Mouse (Mus musculus) adrenal gland (tissue): ENCODE measurements around the gene Cabin1.
"Not testable (repeated sequence)": the region's sequence is repeated elsewhere in the genome, so short reads cannot be mapped to it uniquely, and the experiment has no call there.

ENCODE experiments used
- intact Hi-C: fragments of 180-260 bp; cut with DNase I; formaldehyde crosslinking; loops from one replicate; pipeline ENCODE4 v1.15.1; 2025

Gene Cabin1

DNA sequence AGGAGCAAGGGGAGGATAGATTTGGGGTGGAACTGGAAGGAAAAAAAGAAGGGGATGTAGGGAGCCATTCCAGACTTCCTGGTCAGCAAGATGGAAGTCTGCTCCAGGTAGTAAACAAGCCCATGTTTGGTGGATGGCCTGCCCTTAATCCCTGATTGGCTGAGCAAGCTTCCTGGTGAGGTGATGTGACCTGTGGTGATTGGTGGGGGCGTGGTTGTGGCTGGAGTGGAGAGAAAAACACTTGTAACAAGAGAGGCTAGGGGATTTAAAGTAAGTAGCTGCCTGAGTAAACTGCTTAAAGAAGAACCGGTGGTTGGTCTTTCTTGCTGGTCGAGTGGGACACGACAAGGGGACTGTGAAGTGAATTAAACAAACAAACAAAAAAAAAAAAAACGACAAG lies 3.6 kb upstream of the Cabin1 start:
- intact Hi-C loops: not testable (repeated sequence)

DNA sequence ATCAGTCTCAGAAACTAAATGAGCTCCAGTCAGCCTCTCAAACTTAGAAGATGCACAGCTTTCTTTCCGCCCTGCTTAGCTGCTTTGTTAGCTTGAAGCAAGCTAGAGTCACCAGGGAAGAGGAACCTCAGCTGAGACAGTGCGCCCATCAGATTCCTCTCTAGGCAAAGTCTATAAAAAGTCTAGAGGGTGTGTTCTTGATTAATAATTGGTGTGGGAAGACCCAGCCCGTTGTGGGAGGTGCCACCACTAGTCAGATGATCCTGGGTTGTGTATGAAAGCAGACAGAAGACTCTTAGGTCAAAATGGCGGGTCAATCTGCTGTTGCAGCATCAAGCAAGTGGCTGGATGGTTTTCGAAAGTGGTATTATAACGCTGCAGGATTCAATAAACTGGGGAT lies 2.7 kb upstream of the Cabin1 start:
- intact Hi-C loops: no loop called here

DNA sequence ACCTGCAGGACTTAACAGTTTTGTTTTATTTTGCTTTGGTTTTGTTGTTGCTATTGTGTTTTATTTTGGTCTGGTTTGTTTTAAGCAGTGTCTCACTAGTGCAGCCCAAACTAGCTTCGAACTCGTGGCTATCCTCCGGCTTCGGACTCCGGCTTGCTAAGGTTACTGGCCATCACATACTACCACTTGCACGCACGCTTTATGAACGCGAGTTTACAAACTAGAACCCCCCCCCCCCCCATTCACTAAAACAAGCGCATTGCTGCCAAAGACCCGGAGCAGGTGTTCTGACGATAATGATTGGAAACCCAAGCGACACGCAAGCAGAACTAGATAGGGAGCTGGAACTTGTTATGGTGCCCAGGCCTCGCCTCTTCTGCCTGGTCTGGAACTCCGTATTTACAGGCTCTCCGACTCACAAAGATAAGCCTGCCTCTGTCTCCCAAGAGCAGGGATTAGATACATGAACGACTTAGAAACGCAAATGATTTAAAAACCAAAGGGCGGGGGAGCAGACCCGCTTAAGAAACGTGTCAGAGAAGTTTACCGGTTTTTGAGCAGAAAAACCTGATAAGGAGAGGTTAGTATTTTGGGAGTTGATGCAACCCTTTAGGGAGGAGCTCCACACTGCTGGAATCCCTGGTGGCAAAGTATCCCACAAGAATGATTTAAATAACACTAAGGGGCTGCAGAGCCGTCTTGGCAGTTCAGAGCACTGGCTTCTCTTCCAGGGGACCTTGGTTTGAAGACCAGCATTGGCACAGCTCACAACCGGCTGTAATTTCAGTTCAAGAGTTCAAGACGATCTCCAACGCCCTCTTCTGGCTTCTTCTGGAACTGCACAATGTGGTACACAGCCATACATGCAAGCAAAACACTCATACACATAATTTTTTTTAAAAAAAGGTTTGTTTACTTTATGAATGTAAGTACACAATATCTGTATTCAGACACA lies 655 bp upstream of the Cabin1 start:
- intact Hi-C loops: no loop called here

DNA sequence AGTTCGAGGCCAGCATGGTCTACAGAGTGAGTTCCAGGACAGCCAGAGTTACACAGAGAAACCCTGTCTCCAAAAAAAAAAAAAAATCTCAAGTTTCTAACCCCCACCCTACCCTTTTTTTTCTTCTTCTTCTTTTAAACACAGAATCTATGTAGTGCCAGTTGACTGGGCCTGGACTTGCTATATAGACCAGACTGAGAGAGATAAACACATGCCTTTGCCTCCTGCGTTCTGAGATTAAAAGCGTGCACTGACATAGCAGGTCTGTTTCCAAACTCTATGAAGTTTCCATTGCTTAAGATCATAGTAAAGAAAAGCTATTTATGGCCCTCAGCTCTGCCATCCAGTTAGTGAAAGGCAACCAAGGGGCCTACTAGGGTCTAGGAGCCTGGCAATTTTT lies 1.7 kb downstream of the Cabin1 start:
- intact Hi-C loops: no loop called here

DNA sequence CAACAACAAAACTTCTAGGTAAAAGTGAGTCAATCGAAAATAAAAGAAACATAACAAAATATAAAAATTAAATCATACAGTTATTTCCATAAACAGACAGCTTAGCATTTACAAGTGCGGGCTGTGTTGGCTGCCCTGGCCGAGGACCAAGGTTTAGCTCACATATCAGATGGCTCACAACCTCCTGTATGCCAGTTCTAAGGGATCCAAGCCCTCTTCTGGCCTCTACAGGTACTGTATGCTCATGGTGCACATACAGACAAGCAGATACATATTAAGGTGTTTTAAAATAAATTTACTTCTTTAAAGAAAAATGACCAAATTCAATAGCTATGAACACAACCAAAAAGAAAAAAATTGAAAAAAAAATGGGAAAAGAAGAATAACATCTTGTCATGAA lies 3.8 kb downstream of the Cabin1 start:
- intact Hi-C loops: no loop called here

DNA sequence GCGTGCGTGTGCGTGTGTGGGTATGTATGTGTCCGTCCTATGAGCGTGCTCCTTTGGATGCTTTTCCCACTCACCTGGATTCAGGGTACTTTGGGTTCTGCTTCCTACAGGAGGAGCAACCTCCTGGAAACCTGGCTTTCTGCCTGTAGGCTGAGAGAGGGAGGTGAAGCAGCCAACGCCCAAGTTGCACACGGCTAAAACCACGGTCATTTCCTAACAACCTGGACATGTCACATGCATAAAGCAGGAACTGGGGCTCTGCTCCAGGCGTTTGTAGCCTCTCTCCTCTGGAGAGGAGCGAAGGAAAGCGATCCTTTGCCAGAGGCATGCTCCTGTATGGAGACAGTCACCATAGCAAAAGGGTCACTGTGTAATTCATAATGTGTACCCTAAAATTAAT lies 7.4 kb downstream of the Cabin1 start:
- intact Hi-C loops: no loop called here

DNA sequence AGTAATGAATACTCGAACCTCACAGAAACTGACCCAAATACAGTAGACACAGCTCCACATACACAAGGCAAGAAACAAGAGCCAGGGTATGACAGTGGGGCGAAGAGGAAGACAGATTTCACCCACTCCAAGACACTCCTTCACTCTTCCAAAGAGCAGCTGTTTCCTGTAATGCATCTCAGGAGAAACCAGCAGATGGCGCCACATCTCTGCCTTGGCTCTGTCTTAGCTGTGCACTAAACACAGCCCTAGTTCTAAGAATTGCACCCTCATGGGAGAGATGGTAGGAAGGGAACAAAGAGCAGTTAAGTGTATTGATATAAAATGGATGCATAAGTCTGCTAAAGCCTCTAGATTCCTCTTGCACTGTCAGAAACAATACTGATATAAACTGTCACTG lies 20.1 kb downstream of the Cabin1 start:
- intact Hi-C loops: loop anchor here (1.0 to 5.0 kb wide), 2 partner anchors 109 to 208 kb away; partner anchors contain the start of gene Gm5134

DNA sequence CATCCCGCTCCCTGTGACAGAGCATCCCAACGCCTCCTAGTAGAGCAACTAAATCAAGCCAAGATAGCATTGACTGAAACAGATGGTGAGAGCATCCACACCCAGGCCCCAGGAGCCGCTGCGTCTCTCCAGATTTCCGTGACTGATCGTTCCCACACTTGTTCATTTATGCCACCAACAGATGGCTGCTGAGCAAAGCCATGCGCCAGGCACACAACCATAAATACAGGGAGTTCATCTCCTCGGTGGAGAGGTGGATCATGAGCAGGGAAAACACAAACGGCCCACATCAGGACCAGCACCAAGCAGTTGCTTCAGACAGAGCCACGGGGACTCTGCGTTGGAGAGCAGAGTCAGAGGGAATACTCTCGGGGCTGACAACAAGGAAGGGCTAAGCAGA lies 20.8 kb downstream of the Cabin1 start:
- intact Hi-C loops: loop anchor here (5.0 kb wide), 1 partner anchor 209 kb away; the partner anchor contains the start of gene Gm5134

DNA sequence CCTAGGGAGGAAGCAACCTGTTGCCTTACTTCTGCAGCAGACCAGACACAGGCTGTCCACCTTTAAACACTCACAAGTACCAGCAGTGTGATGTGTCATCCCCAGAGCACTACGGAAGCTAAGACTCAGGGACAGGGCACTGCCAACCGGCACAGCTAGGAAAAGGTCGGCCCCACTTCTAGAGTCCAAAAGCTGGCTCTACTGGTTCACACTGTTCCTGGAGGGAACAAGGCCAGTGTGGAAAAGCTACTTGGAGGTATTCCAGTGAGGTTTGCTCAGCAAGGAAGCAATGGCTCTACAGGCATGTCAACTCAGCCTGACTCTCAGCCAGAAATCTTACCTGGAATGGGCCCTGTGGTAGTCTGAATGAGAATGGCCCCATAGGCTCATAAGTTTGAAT lies 23.3 kb downstream of the Cabin1 start:
- intact Hi-C loops: loop anchor here (5.0 kb wide), 1 partner anchor 211 kb away; the partner anchor contains the start of gene Gm5134

DNA sequence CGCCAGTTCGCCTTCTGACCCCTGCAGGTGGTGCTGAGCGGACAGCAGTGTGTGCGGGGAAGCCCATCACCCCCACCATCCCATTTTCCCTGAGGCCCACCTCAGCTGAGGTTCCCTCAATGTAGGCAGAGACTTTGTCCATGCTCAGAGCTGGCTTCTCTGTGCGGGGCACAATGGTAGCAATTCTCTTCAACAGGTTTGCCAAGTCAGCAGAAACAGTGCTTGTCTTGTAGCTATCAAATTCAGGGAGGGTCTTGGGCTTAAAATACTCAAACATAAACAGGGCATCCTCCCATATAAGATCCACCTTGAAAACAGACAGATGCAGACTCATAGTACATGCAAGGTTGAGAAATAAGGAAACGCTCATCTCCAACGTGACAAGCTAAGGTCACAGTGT lies 38.7 kb downstream of the Cabin1 start:
- intact Hi-C loops: no loop called here

DNA sequence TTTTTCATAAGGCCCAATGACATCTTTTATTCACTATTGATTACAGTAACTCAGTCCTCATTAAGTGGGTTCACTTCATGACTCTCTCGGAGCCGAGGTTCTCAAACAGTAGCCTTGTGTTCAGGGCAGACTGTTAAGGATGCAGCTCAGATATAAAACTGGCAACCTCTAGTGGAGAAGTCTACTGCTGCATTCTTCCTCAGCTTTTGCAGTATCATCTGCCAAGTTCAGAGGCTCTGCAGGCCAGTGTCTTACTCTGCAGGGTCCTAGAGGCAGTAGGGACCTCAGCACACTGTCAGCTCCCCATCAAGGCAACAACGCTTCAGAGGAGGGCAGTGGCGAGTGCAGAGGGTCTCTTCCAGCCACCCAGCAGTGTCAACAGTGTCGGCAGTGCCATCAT lies 43.9 kb downstream of the Cabin1 start:
- intact Hi-C loops: no loop called here

DNA sequence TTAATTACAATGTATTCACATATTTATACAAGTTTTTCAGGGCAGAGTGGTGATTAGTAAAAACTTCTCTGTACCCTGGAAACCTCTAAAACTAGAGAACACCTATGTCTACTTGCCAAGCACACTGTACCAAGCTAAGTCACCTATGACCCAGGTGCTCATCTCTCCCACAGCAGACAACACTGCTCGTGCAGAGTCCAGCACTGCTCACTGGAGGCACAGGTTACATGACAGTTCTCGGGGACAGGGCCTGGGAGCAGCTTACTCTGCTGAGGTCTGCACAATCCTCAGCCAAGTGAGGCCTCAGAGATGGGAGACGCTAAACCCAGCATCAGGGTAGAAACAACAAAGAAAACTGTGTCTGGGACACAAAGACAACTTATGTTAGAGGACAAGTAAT lies 49.3 kb downstream of the Cabin1 start:
- intact Hi-C loops: no loop called here

DNA sequence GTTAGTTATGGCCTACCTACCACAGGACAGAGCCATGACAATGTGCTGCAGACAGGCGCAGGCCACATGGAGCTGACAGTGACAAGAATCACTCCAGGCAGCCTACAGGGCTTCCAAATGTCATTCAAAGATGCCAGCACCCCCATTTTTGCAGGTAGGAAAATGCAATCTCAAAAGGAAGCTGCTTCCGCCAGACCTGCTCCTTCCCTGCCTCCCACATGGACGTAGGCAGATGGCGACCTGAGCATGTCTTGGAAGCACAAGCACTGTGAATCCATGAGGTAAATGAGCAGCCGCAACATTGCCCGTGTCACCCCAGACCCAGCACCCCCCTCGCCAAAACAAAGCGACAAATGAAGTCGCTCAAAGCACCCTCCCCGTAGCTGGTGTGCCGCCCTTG lies 51.1 kb downstream of the Cabin1 start:
- intact Hi-C loops: no loop called here

DNA sequence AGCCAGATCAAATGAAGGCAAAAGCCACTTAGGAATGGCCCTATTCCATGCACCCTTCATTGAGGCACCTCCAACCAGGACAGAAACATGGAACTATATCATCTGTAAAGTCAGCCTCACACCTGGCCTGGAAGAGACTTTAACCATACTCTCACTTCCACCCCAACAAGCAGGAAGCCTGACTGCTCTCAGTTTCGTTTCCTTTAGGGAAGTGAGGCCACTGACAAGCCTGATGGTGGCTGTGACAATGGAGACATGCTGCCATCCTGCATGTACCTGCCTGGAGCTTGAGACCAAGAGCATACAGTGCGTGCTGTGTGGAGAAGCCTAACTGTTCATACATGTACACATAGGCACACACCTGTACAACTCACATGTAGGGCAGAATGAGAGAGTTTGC lies 53.9 kb downstream of the Cabin1 start:
- intact Hi-C loops: no loop called here

DNA sequence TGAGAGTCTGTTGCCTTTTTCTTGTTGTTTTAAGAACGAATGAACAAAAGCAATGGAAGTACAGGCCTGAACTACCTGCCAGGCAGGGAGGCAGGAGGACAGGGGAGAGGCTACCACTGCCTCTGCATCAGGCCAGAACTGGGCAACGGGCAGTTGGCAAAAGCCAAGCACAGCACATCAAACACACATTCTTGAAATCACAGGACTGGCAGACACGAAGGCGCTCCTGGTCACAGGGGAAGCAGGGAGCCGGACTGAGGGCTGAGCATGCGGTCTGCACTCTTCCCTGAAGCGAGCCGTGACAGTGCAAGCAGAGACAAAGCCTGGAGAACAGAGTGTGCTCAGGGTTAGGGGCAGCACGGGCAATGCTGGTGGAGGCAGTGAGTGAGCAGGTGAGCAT lies 54.9 kb downstream of the Cabin1 start:
- intact Hi-C loops: no loop called here

DNA sequence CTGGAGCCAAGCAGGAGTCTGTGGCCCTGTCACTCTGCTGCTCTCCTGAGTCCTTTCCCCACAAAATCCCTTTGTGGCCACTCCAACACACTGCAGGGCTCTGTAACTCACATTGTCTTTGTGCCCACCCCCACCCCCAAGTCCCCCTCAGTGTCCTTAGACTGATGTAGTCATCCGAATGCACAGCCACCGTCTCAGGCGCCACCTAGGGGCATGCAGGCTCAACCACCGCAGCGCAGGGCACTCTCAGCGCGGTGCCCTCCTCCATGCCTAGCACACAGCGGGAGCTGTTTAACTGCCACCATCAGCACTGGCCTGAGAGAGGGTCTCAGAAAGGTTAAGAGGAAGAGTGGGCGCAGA lies 55.5 kb downstream of the Cabin1 start:
- intact Hi-C loops: no loop called here

DNA sequence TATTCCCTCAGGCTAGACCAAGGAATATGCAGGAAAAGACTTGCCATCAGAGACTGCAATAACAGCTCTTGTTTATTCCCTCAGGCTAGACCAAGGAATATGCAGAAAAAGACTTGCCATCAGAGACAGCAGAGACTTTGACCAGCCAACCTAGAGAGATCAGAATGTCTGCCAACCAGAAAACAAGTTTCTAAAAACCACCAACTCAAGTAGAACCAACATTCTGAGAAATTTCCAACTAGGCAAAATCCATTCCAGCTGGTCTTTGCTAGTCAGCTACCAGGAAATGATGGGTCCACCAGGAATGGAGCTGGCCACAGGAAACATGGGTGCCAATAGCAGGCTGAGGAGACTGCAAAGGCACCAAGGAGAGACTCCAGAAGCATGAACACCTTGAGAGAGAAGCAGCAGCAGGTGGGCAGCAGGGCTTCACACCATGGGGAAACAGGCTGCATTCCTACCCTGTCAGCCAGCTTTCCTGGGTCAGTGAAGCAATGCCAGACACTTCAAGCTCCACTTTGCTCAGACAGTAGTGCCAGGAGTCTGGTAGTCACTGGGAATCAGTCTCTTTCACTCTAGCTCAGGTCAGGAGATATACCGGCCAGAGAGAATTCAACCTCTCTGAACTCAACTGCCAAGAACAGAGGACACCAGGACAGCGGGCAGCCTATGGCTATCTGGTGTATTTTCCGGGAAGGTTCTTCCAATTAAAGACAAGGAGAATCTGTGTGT lies 56.1 kb downstream of the Cabin1 start:
- intact Hi-C loops: no loop called here

DNA sequence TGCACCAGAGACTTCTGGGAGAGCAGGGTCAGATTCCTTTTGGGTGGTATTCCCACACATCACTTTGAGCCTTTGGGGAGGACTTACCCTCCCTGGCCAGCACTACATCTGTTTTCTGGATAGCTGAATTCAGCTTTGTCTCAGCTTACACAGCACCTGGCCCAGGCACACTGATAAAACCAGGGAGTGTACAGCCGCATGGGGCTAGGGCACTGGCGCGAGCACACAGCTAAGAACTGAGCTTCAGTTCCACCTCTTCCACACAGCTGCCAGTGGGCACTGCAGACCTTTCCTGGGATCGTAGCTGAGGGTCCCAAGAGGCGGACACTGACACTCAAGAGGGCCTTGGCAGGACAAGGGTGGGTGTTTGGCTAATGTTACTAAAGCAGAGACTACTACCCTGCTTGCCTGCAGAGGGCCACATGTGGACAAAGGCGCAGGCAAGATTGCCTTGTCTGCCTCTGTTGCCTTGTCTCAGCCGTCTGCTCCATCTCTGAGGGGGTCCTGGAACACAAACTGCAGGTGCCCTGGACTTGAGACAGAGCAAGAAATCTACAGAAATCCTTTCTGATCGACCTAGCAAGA lies 57.4 kb downstream of the Cabin1 start:
- intact Hi-C loops: no loop called here

DNA sequence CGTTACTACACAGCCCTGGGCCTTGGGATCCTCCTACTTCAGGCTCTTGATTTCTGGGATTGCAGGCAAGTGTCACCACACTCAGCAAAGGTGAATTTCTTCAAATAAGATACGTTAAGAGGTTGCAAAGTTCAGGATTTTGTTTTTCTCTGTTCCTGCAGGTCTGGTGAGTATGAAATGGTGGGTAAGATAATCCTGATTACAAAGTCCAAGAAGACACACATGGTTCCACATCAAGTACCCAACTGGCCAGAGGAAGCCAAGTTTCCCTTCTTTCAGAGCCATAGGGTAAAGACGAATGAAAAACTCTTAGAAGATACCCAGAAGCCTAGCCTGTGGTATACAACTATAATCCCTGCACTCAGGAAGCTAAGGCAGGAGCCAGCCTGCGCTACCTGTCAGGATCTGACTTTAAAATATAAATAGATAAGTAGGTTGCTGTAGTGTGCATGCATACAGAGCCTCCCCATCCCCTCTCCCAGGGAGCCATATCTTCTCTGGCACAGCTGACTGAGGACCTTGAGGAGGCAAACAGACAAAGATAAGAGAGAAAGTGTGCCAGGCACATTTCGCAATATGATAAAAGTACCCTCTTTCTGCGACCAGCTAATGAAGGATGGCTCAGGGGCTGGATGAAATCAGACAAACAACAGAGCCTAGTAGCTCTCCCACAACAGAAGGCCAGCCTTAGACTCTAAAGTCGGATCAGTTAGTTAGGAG lies 58.3 kb downstream of the Cabin1 start:
- intact Hi-C loops: no loop called here

DNA sequence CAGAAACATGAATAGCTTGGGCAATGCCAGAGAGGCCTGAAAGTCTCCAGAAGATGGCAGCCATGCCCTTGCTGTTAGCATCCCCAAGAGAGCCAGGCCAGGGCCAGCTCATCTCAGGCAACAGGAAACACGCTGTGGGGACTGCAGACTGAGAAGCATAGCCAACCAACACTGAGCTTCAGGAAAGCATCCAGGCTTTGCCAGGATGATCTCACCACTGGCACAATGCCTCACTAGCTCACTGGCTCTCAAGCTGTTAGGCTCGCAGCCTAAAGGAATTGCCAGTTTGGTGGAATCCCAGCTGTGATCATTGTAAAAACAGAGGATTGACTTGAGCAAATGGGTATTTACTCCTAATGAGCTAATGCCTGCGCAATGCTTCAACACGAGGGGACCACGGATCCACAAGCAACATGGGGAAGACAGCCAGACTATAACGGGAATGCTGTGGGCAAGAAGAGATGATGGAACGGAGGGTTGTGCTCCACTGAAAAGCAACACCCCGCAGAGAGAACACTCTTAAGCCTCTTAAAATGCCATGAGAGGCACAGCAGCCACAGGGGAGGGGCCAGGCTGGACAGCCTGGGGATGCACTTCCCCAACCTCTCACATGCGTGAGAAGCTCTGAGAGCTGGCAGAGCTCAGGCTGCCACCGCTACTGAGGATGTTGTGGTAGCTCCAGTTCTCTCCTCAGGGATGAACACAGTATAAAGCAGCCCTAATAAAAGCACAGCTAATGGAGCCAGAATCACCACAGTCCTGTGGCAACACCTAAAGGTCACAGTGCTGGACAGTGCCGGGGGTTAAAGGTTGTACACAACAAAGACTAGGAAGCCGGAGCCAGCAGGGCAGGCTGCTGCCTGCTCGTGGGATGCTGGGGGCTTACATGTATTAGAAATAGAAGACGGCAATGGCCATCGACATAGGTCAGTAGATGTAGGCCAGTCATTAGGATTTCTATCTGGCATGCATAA lies 59.6 kb downstream of the Cabin1 start:
- intact Hi-C loops: loop anchor here (5.0 kb wide), 1 partner anchor 117 kb away; the partner anchor contains the start of gene Ggt5
